Mouse (Mus musculus) c-Kit-negative CD71-positive TER-119-positive erythroid progenitor cells, embryonic 14.5 days (primary cell): ENCODE data around the gene Olfr453.

Experiments used
- DNase-seq: peaks from one replicate; pipeline ENCODE4 v3.0.0-alpha.2; 2013; ENCODE audit warnings: low read depth, low spot score

Gene Olfr453

DNA sequence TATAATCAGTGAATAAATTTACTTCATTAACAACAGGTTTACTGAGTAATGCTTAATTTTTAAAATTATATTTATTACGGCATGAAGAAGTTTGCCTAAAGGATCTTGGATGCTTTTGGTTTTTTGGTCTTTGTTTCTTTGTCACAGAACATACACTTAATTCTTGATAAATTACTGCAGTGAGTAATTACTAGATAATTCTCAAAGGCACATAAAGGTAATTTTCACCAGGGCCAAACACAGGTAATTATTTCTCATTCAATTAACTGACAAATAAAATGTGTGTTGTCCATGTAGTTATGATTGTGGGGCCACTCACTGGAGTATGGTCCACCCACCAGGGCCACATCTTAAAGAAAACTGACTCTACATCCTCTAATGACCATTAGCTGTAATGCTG is at the start of gene Olfr453:
Gene Olfr453, plus strand, starts transcription at position 301 of the 400 bp plus-strand sequence.
- DNase-seq, result no peak

DNA sequence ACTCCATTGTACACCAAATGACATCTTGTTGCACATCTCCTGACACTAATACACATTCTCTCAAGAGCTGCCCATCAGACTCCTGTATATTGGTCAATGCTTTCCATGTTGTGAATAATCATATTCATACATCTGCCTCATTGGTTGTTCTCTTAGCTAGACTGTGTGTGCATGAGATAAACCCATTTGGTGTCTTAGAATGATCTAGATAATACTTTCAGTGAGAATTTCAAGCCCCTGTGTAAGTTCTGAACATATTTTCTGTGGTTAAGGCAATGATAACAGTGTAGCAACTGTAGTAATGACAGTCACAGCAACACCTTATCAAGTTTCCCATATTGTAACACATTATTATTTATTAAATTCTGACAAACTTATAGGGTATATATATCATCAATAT is 49.4 kb upstream of the Olfr453 start:
- DNase-seq, result no peak

DNA sequence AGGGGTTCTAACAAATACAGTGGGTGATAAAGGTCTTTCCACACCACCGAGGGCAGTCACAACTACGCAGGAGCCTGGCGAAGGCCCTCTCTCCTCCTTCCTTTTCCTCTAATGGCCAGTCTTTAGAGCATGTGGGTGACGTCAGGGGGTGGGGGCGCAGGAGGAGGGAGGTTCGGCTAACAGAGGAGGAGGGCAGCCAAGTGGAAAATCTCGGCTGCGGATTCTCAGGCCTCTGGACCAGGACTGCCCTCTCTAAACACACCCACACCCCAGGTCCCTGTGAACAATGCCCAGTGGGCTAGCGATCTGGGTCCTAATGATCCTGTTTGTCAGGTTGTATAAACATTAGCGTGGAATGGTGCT is 47.0 kb upstream of the Olfr453 start:
- no peak for DNase-seq

GRCm38 (mm10) chr6:42692517-42693190 is 46.5 kb upstream of the Olfr453 start:
- no peak for DNase-seq

DNA sequence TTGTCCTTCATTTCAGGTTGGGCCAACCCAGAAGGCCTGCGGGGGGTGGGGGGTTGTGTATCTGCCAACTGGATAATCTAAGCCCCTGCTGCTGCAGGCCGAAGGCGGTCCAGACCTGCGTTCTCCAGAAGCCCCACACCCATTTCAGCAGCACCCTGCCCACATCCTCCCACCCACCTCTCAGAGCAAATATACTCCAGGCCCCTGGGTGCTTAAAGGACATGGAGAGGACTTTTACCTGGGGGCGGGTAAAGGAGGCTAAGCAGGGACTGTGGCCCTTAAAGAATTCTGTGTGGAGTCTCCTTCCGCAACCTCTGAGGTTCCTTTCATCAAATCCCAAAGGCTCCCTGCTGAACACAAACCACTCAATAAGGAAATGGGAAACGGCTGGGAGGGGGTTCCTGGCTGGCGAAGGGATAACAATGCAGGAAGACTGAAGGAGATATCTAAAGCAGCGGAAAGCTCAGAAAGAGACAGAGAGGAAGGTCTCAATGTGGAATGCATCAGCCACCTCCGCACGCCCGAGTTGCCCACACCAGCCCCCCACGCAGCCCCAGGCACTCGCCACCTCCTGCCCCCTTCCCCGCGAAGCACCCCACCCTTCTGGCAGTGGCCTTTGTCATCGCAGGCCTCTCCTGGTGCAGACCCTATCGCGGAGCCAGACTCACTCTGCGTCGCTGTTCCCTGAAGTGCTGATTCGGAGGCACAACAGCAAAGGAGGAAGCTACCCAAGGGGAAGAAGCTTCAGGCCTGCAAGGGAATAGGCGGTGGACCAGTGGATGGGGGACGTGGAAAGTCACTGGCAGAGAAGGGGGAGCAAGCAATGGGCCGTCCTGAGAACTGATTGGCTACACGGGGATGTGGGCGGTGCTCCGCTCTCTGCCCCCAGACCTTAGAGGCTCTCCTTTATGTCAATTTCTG is 29.6 kb upstream of the Olfr453 start, which contains the start of gene Tcaf1:
Gene Tcaf1, minus strand, starts transcription at position 798 of the 921 bp plus-strand sequence.
- no peak for DNase-seq

DNA sequence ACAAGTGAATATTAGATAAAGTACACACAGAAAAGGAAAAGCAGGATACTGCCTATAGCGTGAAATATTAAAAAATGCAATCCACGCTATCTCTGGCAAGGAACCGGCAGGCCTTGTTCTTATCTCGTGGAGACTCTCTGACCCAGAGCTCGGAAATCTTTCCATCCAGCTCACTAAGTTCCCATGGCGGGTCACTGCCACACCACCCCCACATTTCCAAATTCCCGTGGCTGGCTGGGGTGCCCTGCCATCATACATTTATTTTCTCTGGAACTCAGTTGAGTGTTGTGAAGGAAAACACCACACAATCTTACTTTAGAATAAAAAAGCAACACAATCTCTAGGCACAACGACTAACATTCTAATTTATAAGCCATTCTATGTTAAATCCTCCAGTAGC is 24.5 kb upstream of the Olfr453 start:
- DNase-seq, result no peak

DNA sequence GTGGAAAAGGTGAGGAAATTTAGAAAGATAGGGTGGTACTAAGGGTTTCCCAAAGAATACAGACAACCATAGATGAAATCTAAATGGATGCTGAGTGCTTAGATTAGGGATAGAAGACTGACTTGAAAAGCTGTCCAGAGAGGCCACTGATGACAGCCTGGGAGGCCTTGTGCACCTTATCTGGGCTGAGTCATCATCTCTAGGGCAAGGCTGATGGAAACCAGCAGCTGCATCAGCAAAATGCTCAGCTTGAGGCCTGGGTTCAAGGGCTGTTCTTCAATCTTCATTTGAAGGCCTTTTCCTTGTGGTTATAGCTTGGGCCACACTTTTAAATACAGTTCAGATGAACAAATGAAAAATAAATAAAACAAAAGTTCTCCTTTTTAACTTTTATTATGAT is 21.2 kb upstream of the Olfr453 start:
- DNase-seq, result no peak

DNA sequence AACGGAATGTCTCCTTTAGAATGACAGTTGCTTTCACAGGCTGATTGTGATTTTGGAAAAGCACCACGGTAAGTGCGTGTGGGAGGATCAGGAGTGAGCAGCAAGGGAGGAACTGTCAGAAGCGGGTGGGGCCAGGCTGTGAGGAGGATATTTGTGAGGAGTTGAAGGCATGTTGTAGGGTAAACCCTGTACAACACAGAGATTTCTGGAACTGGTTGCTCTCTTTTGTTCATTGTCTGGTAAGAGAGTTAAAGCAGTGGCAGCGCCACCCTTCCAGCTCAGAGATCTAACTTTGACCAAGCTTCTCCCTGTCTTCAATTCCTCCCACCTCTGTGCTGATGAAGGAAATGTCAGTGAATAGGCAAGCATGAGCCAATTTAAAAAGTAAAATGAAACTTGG is 3.1 kb downstream of the Olfr453 start:
- no peak for DNase-seq

DNA sequence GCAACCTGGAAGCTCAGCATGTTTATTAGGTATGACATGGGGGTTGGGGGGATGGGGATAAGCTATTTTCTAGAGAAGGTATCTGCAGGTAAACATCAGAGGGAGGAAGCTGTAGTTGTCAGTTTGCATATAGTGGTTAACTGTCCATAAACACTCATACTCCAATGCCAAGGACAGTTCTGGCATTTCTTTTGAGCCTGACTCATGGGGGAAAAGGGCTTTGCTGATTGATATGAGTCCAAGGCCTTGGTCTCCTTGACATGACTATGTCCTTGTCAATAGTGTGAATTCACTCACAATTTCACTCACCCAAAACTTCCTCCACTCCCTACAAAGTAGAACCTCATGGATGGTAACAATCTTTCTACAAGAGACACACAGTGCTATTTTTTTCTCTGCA is 8.7 kb downstream of the Olfr453 start:
- no peak for DNase-seq

DNA sequence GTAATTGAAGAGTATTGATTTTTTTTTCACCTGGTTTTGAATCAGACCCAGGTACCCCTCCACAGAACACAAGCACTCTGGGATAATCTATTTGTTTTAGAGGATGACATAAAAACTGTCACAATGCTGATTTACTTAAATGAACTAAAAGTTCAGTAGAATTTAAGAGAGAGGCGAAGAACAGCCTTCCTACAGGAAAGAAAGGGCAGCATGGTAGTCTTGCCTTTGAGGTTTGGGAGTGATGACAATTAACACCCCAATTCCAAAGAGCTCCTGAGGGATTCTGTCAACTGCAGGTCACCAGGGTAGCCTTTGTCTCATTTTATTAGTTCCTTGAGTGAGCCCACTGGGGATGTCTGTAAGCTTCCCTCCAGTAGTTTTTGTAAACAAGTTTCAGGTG is 16.9 kb downstream of the Olfr453 start, which contains the start of gene Olfr38:
Gene Olfr38, plus strand, starts transcription at position 301 of the 400 bp plus-strand sequence.
- DNase-seq, result no peak

DNA sequence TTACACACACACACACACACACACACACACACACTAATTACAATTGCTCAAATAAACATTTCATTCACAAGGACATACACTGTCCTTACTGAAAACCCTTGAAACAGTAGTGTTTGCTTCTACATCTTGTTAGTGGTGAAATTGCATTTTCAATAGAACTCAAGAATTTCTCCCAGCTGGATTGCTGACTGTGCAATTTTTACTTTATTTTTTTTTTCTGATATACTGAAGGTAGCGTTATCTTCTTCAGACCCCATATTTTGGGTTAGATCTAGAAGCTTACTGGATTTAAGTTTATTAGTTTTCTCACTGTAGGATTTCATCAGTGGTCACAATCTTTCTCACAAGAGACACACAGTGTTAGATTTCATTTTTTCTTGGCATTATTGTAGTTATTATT is 37.9 kb downstream of the Olfr453 start:
- no peak for DNase-seq

DNA sequence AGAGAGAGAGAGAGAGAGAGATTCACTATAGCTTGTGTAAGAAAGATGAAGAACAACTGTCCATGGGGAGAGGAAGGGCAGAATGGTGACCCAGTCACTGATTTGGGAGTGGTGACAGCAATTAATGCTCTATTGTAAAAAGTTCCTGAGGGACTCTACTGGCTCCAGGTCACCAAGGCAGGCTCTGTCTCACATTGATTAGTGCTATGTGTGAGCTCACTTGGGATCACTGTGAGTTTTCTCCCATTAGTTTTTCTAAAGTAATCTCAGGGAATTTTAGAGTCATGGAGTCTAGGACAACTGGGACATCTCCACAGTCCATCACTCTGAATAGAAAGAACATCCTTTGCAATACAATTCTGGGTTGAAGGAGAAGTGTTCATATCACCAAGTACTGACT is 45.6 kb downstream of the Olfr453 start, which contains the start of gene Olfr452:
Gene Olfr452, plus strand, starts transcription at position 301 of the 400 bp plus-strand sequence.
- no peak for DNase-seq

- no peak for DNase-seq
These were observed 51.2 kb downstream of the Olfr453 start for GRCm38 (mm10) chr6:42790247-42790948.

GRCm38 (mm10) chr6:42790949-42791556 is 51.9 kb downstream of the Olfr453 start:
- no peak for DNase-seq

- no peak for DNase-seq
These were observed 55.8 kb downstream of the Olfr453 start for GRCm38 (mm10) chr6:42794982-42795381.
